Mouse (Mus musculus) forebrain, embryonic 16.5 days (tissue): ENCODE results near the gene Dyrk2. TPM values are rescaled to one million over a fixed set of nuclear protein-coding genes. Genes with fewer than 3 reads are reported as not detected.

Experiments used
- ATAC-seq: fragments of 200-750 bp; cut with Nextera tagmentation; 2 replicates; pipeline ENCODE4 v1.8.0; 2017; ENCODE audit warnings: mild to moderate bottlenecking, moderate library complexity
- H3K27ac ChIP-seq: fragments of 300-500 bp; sonication (generic); 2 replicates; pipeline ENCODE4 v1.5.1; 2014; ENCODE audit warnings: low read length, control low read depth
- H3K27me3 ChIP-seq: fragments of 300-500 bp; sonication (generic); replicated peaks from 2 replicates; pipeline ENCODE4 v1.6.1; 2014; ENCODE audit warnings: low read length; ENCODE audit not compliant: control insufficient read depth, insufficient read depth
- H3K36me3 ChIP-seq: fragments of 300-500 bp; sonication (generic); 2 replicates; pipeline ENCODE4 v1.6.1; 2014; ENCODE audit not compliant: control insufficient read depth, insufficient read depth
- H3K4me1 ChIP-seq: fragments of 300-500 bp; sonication (generic); replicated peaks from 2 replicates; pipeline ENCODE4 v1.6.1; 2014; ENCODE audit warnings: low read length; ENCODE audit not compliant: control insufficient read depth, insufficient read depth
- H3K4me2 ChIP-seq: fragments of 300-500 bp; sonication (generic); 2 replicates; pipeline ENCODE4 v1.6.1; 2014; ENCODE audit warnings: mild to moderate bottlenecking, low read length, control low read depth
- H3K4me3 ChIP-seq: fragments of 300-500 bp; sonication (generic); replicated peaks from 2 replicates; pipeline ENCODE4 v1.5.1; 2014; ENCODE audit warnings: mild to moderate bottlenecking, low read length, control low read depth
- H3K9ac ChIP-seq: fragments of 300-500 bp; sonication (generic); replicated peaks from 2 replicates; pipeline ENCODE4 v1.6.1; 2014; ENCODE audit warnings: low read depth, low read length, control low read depth
- H3K9me3 ChIP-seq: fragments of 300-500 bp; sonication (generic); 2 replicates; pipeline ENCODE4 v1.6.1; 2016; ENCODE audit warnings: low read length; ENCODE audit not compliant: control insufficient read depth
- WGBS: fragments of 180-500 bp; shearing (Covaris S2); extraction: QIAGEN DNeasy Blood & Tissue Kit; methylation state at CpG from one replicate; pipeline ENCODE4 v1.1.7; 2014; 5-methylcytosine and 5-hydroxymethylcytosine counted together
- polyA plus RNA-seq: library from polyadenylated mRNA; unstranded; fragments of >200 nt; fragmentation: Nextera tagmentation; extraction: Ambion mirVana; gene quantifications from 2 replicates; pipeline ENCODE4 v1.2.1, GENCODE M21; 2015

The Dyrk2 gene
- polyA plus RNA-seq, 1 experiment from 2014 or later = 16.4 TPM

- Histone ChIP-seq H3K4me1 (peaks cover 9% of the 10 kb centered on the region; the same call in 1 of the 2 replicates), H3K4me2 (no peak overlapping the region), H3K27me3 (no peaks in the 10 kb centered on the region), H3K36me3 (peaks cover 21% of the 10 kb centered on the region), H3K27ac (no peak overlapping the region), H3K9me3 (no peaks in the 10 kb centered on the region), H3K4me3 (no peak overlapping the region), H3K9ac (no peak overlapping the region)
- ATAC-seq = no peak
- 86% methylated on average over 9 of the region's 9 CpGs for WGBS
Observed at GRCm38 (mm10) chr10:118854641-118855040, 15.4 kb downstream of the Dyrk2 start.

GRCm38 (mm10) chr10:118852554-118852953 lies 17.5 kb downstream of the Dyrk2 start:
- Histone ChIP-seq H3K27ac (no peak overlapping the region), H3K36me3 (peaks cover 6% of the 10 kb centered on the region), H3K4me1 (peaks cover 9% of the 10 kb centered on the region; the same call in 1 of the 2 replicates), H3K4me3 (no peak overlapping the region), H3K27me3 (no peaks in the 10 kb centered on the region), H3K9ac (no peak overlapping the region), H3K9me3 (no peaks in the 10 kb centered on the region), H3K4me2 (no peak overlapping the region)
- 83% methylated on average over 16 of the region's 16 CpGs for WGBS
- ATAC-seq = no peak

DNA sequence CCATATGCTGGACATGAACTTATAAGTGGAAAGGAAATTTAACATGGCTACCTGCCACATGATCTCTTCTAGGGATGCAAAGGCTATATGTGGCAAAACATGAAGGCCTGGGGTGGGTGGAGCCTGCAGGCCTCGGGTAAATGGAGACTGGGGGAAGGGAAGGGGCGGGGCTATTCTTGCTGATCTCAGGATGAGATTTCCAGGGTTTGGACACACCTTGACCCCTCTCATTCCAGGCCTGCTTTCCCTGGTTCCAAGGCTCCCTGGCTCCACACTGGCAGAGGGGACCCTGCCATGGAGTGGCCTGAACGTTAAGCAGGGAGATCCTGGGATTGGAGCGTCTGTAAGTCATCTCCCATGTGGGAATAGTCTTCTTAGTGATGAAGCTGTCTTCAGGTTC lies 21.5 kb downstream of the Dyrk2 start:
- WGBS = 84% methylated on average over 4 of the region's 4 CpGs
- no peak overlapping the region for H3K4me2 ChIP-seq
- no peaks in the 10 kb centered on the region for H3K27me3 ChIP-seq
- no peaks in the 10 kb centered on the region for H3K36me3 ChIP-seq
- no peak overlapping the region for H3K4me3 ChIP-seq
- H3K27ac ChIP-seq = no peak overlapping the region
- no peak overlapping the region for H3K9ac ChIP-seq
- no peak for ATAC-seq
- no peaks in the 10 kb centered on the region for H3K9me3 ChIP-seq
- no peaks in the 10 kb centered on the region for H3K4me1 ChIP-seq

DNA sequence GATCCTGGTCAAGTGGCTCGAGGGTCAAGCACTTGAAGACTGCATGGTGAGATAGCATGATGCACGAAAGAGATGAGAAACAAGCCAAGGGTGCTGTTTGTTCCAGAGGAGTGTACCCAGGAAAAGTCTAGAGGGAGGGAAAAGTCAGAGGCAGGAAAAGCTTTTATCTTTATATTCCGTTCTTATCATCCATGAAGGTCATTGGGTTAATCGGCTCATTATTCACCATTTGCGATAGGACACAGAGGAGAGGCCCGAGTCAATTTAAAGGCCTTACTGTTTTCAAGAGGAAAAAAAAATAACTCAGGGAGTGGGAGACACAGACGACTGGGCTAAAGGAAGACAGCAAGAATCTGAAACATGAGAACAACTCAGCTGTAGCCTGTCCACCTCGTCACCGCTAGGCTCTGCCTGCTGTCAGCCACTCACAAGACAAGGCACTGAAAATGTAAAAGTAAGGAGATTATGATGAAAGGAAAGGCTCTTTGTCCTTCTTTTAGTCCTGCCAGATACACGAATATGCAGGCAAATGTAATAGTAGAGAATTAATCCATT lies 22.9 kb downstream of the Dyrk2 start:
- H3K36me3 ChIP-seq = no peaks in the 10 kb centered on the region
- no peak for ATAC-seq
- no peak overlapping the region for H3K9ac ChIP-seq
- no peaks in the 10 kb centered on the region for H3K27me3 ChIP-seq
- H3K4me2 ChIP-seq = no peak overlapping the region
- H3K4me1 ChIP-seq = no peaks in the 10 kb centered on the region
- no peak overlapping the region for H3K27ac ChIP-seq
- H3K4me3 ChIP-seq = no peak overlapping the region
- 43% methylated on average over 10 of the region's 10 CpGs for WGBS
- H3K9me3 ChIP-seq = no peaks in the 10 kb centered on the region

- ATAC-seq = peak; percentile 64; the same call in 1 of the 2 replicates
- H3K9ac ChIP-seq = no peak overlapping the region
- H3K36me3 ChIP-seq = no peaks in the 10 kb centered on the region
- H3K4me1 ChIP-seq = peaks cover 5% of the 10 kb centered on the region
- H3K4me3 ChIP-seq = no peak overlapping the region
- no peaks in the 10 kb centered on the region for H3K27me3 ChIP-seq
- no peak overlapping the region for H3K4me2 ChIP-seq
- H3K27ac ChIP-seq = no peak overlapping the region; the same call in 1 of the 2 replicates
- 72% methylated on average over 9 of the region's 9 CpGs for WGBS
- H3K9me3 ChIP-seq = no peaks in the 10 kb centered on the region
Observed at GRCm38 (mm10) chr10:118840598-118840997, 29.4 kb downstream of the Dyrk2 start.

GRCm38 (mm10) chr10:118839343-118840141 lies 30.5 kb downstream of the Dyrk2 start:
- ATAC-seq = no peak
- 89% methylated on average over 19 of the region's 19 CpGs for WGBS
- no peak overlapping the region for H3K4me2 ChIP-seq
- peak overlapping the region; percentile 50; the same call in 1 of the 2 replicates for H3K27ac ChIP-seq
- no peaks in the 10 kb centered on the region for H3K27me3 ChIP-seq
- H3K9ac ChIP-seq = no peak overlapping the region
- no peak overlapping the region for H3K4me3 ChIP-seq
- H3K9me3 ChIP-seq = no peaks in the 10 kb centered on the region
- peaks cover 5% of the 10 kb centered on the region for H3K4me1 ChIP-seq
- H3K36me3 ChIP-seq = no peaks in the 10 kb centered on the region

- no peak overlapping the region for H3K4me3 ChIP-seq
- no peak overlapping the region for H3K9ac ChIP-seq
- H3K9me3 ChIP-seq = no peaks in the 10 kb centered on the region
- H3K36me3 ChIP-seq = no peaks in the 10 kb centered on the region
- H3K4me2 ChIP-seq = no peak overlapping the region
- no peak overlapping the region for H3K27ac ChIP-seq
- peaks cover 5% of the 10 kb centered on the region for H3K4me1 ChIP-seq
- 68% methylated on average over 8 of the region's 8 CpGs for WGBS
- no peaks in the 10 kb centered on the region for H3K27me3 ChIP-seq
- no peak for ATAC-seq
Observed at GRCm38 (mm10) chr10:118837636-118838035, 32.4 kb downstream of the Dyrk2 start.

DNA sequence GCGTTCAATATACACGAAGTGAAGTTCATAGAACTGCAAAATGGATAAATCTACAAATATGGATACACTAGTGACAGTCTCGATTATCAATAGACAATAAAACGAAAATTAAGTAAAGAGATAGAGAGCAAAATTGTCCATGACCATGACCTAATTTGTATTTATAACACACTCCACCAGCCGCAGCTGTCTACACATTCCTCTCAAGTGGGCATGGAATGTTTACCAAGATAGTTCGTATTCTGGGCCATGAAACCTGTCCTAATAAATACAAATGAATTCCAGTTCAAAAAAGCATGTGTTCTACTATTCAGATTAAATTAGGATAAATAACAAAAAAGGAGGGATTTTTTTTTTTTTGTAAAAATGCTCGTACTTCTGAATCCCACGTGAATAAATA lies 38.8 kb downstream of the Dyrk2 start:
- Histone ChIP-seq H3K4me3 (no peak overlapping the region), H3K36me3 (no peaks in the 10 kb centered on the region)

GRCm38 (mm10) chr10:118829641-118830040 lies 40.4 kb downstream of the Dyrk2 start:
- ATAC-seq = no peak
- H3K4me2 ChIP-seq = no peak overlapping the region
- H3K4me3 ChIP-seq = no peak overlapping the region
- no peak overlapping the region for H3K27ac ChIP-seq
- WGBS = 89% methylated on average over 2 of the region's 2 CpGs
- H3K4me1 ChIP-seq = peaks cover 8% of the 10 kb centered on the region
- H3K9me3 ChIP-seq = no peaks in the 10 kb centered on the region
- H3K36me3 ChIP-seq = no peaks in the 10 kb centered on the region
- no peak overlapping the region for H3K9ac ChIP-seq
- no peaks in the 10 kb centered on the region for H3K27me3 ChIP-seq

More for the DNA sequence above, 38.8 kb downstream of the Dyrk2 start:
- H3K9ac ChIP-seq = no peak overlapping the region
- H3K9me3 ChIP-seq = no peaks in the 10 kb centered on the region
- no peaks in the 10 kb centered on the region for H3K4me1 ChIP-seq
- 78% methylated on average over 8 of the region's 8 CpGs for WGBS
- no peak for ATAC-seq
- no peaks in the 10 kb centered on the region for H3K27me3 ChIP-seq
- no peak overlapping the region for H3K27ac ChIP-seq
- H3K4me2 ChIP-seq = no peak overlapping the region
